Mouse (Mus musculus) hindlimb bud, embryonic 11.5 days (tissue): ENCODE measurements around the gene Rnf207.

Source experiments
- DNase-seq: peaks from one replicate; pipeline ENCODE4 v3.0.0-alpha.2; 2012; ENCODE audit warnings: low read depth, low spot score; ENCODE audit errors: extremely low spot score

Gene Rnf207

GRCm38 (mm10) chr4:152318517-152319234 is at the start of gene Rnf207:
TSS of gene Rnf207 (minus strand) at chr4:152318993.
- DNase-seq, result no peak

GRCm38 (mm10) chr4:152365228-152365627 is 46.4 kb upstream of the Rnf207 start:
- DNase-seq, result no peak

GRCm38 (mm10) chr4:152362180-152362579 is 43.4 kb upstream of the Rnf207 start:
- DNase-seq, result no peak

GRCm38 (mm10) chr4:152360855-152361254 is 42.1 kb upstream of the Rnf207 start:
- no peak for DNase-seq

- no peak for DNase-seq
Measured at GRCm38 (mm10) chr4:152359700-152360099, 40.9 kb upstream of the Rnf207 start.

- no peak for DNase-seq
Measured at GRCm38 (mm10) chr4:152355672-152356071, 36.9 kb upstream of the Rnf207 start.

- DNase-seq, result no peak
Measured at GRCm38 (mm10) chr4:152353886-152354637, 35.3 kb upstream of the Rnf207 start.

- no peak for DNase-seq
Measured at GRCm38 (mm10) chr4:152351422-152352305, 32.9 kb upstream of the Rnf207 start.

GRCm38 (mm10) chr4:152350722-152351421 is 32.1 kb upstream of the Rnf207 start:
- no peak for DNase-seq

GRCm38 (mm10) chr4:152349837-152350381 is 31.1 kb upstream of the Rnf207 start:
- DNase-seq, result no peak

- DNase-seq, result no peak
Measured at GRCm38 (mm10) chr4:152345120-152345889, 26.5 kb upstream of the Rnf207 start.

- no peak for DNase-seq
Measured at GRCm38 (mm10) chr4:152344651-152345050, 25.9 kb upstream of the Rnf207 start.

- no peak for DNase-seq
Measured at GRCm38 (mm10) chr4:152343296-152343695, 24.5 kb upstream of the Rnf207 start.

- no peak for DNase-seq
Measured at GRCm38 (mm10) chr4:152340584-152341284, 21.9 kb upstream of the Rnf207 start.

- no peak for DNase-seq
Measured at GRCm38 (mm10) chr4:152339293-152339790, 20.5 kb upstream of the Rnf207 start.

GRCm38 (mm10) chr4:152338419-152339292 is 19.9 kb upstream of the Rnf207 start, which contains the start of gene Chd5:
TSS of gene Chd5 (plus strand) at chr4:152338651.
- no peak for DNase-seq

GRCm38 (mm10) chr4:152337772-152338171 is 19.0 kb upstream of the Rnf207 start:
- no peak for DNase-seq

GRCm38 (mm10) chr4:152333587-152333986 is 14.8 kb upstream of the Rnf207 start:
- no peak for DNase-seq
